9 mouse cellular contexts compared by ENCODE assay signal in the genomic region with DNA sequence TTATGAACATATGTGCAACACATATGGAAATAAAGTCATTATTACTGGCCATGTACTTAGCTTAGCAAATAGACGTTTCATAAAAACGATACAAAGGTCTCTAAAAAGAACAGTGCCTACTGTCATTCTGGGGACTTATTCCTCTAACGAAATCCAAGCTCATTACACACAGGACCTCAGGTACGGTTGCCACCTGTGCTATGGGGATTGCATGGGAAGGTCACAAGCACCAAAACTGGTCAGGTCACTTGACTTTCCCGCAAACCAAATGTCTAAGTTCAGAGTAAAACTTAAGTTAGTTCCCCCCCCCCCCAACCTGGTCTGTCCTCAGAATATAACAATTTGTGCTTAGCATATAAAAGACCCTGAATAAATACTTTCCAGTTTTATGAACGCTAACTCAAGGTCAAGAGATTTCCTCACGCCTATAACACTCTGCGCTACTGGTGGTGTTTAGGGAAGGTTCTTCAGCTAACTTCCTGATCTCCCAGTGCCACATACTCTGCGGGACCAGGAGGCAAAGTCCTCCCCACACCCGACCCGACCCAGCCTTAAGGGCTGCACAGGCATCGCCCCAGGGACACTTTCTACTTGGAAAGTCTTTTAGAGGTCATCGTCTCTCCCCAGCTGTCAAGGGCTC. TPM values are rescaled to one million over a fixed set of nuclear protein-coding genes. Genes with fewer than 3 reads are reported as not detected.
DNase-seq lines count a peak whose midpoint lies in the region; ATAC-seq and TF ChIP-seq lines count a peak whose summit lies in the region.
"Had no signal": no experiment of that assay in that cellular context is flagged by ENCODE, and none has a peak within 500 bp of the region (broad histone marks: within the 10 kb centered on the region; RNA-seq: fewer than 3 reads in every experiment).

No protein-coding gene starts in this region.

- no peak for TF ChIP-seq POLR2A in heart, adult 2 months (IDR thresholded peaks at IDR 0.05; ENCODE audit: insufficient read depth, low read depth, low read length)

- peak overlapping the region; percentile 60 for H3K27ac ChIP-seq in heart, adult 2 months
- no peak overlapping the region for H3K27ac ChIP-seq in ES-E14 (ENCODE audit: insufficient read depth, low read depth, low read length, poor library complexity, severe bottlenecking)
- no peak overlapping the region for H3K27ac ChIP-seq in hindbrain, embryonic 11.5 days (ENCODE audit: low read depth, low read length)

- H3K4me2 ChIP-seq in hindbrain, embryonic 11.5 days (replicated peaks; ENCODE audit: low read depth, low read length), result peak overlapping the region; percentile 81

- no peaks in the 10 kb centered on the region; the same call in 1 of the 2 replicates for H3K79me2 ChIP-seq in heart, adult 2 months (replicated peaks; ENCODE audit: control insufficient read depth, insufficient read depth, low read length)

- no peak for DNase-seq in heart, adult 2 months
- DNase-seq in heart, postnatal 25 days (ENCODE audit: low spot score), result no peak
- peak; percentile 38 for DNase-seq in ES-E14 (ENCODE audit: low read depth, low spot score)
- DNase-seq in hindbrain, embryonic 11.5 days (ENCODE audit: low spot score), result no peak
- no peak for DNase-seq in embryo, embryonic 11 days
- no peak for DNase-seq in adrenal gland, adult 8-10 months
- DNase-seq in right cerebral cortex, adult 18-20 months, result no peak

- no peaks in the 10 kb centered on the region for H3K36me3 ChIP-seq in heart, adult 2 months (ENCODE audit: control insufficient read depth, insufficient read depth, low read length)
- 0 out of 2 replicates have a peak, but pooled peaks cover 3% of the 10 kb centered on the region for H3K36me3 ChIP-seq in ES-E14 (ENCODE audit: control insufficient read depth, insufficient read depth, low read length, poor library complexity, severe bottlenecking)
- H3K36me3 ChIP-seq in hindbrain, embryonic 11.5 days (ENCODE audit: control insufficient read depth, insufficient read depth, low read length), result no peaks in the 10 kb centered on the region
- H3K36me3 ChIP-seq in megakaryocyte, embryonic 14.5 days (replicated peaks; ENCODE audit: low read length), result peaks cover 3% of the 10 kb centered on the region

- TF ChIP-seq EP300 in heart, adult 2 months (IDR thresholded peaks at IDR 0.05; ENCODE audit: insufficient read depth, low read depth, low read length), result no peak

- H3K27me3 ChIP-seq in heart, adult 2 months (ENCODE audit: control insufficient read depth, insufficient read depth, low read length), result no peaks in the 10 kb centered on the region
- no peaks in the 10 kb centered on the region for H3K27me3 ChIP-seq in hindbrain, embryonic 11.5 days (ENCODE audit: control insufficient read depth, insufficient read depth, low read length)
- peaks cover 7% of the 10 kb centered on the region for H3K27me3 ChIP-seq in megakaryocyte, embryonic 14.5 days (replicated peaks)
- H3K27me3 ChIP-seq: Patski had no signal

- no peaks in the 10 kb centered on the region for H3K9me3 ChIP-seq in ES-E14 (ENCODE audit: control insufficient read depth, insufficient read depth, low read depth, low read length)
- H3K9me3 ChIP-seq in hindbrain, embryonic 11.5 days (ENCODE audit: control insufficient read depth, low read length), result no peaks in the 10 kb centered on the region
- no peaks in the 10 kb centered on the region for H3K9me3 ChIP-seq in megakaryocyte, embryonic 14.5 days

- no peak for ATAC-seq in hindbrain, embryonic 11.5 days (ENCODE audit: low FRiP score)

- 21% methylated on average over 13 of the region's 13 CpGs for WGBS in heart, adult 2 months
- 12% methylated on average over 13 of the region's 13 CpGs for WGBS in hindbrain, embryonic 11.5 days

- peak overlapping the region; percentile 24 for H3K9ac ChIP-seq in heart, adult 2 months (ENCODE audit: low read depth, low read length)
- peak overlapping the region; percentile 87 for H3K9ac ChIP-seq in ES-E14 (ENCODE audit: insufficient read depth, low read depth, low read length, poor library complexity, severe bottlenecking)
- H3K9ac ChIP-seq in hindbrain, embryonic 11.5 days (ENCODE audit: low read depth, low read length), result peak overlapping the region; percentile 97

- H3K4me3 ChIP-seq in heart, adult 2 months, result peak overlapping the region; percentile 86
- H3K4me3 ChIP-seq in ES-E14 (ENCODE audit: insufficient read depth in 1 of 2, low read depth in 1 of 2, low read length in 2 of 2, poor library complexity in 1 of 2, severe bottlenecking in 1 of 2), result peak overlapping the region; percentile 80 to 85
- H3K4me3 ChIP-seq in hindbrain, embryonic 11.5 days (ENCODE audit: low read depth, low read length), result peak overlapping the region; percentile 76
- peak overlapping the region; percentile 96 for H3K4me3 ChIP-seq in megakaryocyte, embryonic 14.5 days (replicated peaks)

- in situ Hi-C loops in ES-E14 (cut with MboI; ENCODE audit: low sequenced_read_pairs in 2 of 2, unreplicated experiment in 2 of 2), result no loop called here

- H3K4me1 ChIP-seq in heart, adult 2 months (ENCODE audit: control insufficient read depth, insufficient read depth, low read length), result peaks cover 5% of the 10 kb centered on the region; the same call in 1 of the 2 replicates
- H3K4me1 ChIP-seq in ES-E14 (ENCODE audit: control insufficient read depth in 2 of 2, insufficient read depth in 2 of 2, low read length in 2 of 2, poor library complexity in 1 of 2), result peaks cover 2 to 14% of the 10 kb centered on the region in 2 experiments; a peak in 3 of 4 replicates
- H3K4me1 ChIP-seq in hindbrain, embryonic 11.5 days (replicated peaks; ENCODE audit: control insufficient read depth, insufficient read depth, low read length), result peaks cover 7% of the 10 kb centered on the region
- H3K4me1 ChIP-seq in megakaryocyte, embryonic 14.5 days, result peaks cover 58% of the 10 kb centered on the region

- intact Hi-C loops in heart, adult 2 months (cut with DNase I), result loop anchor here (5.0 kb wide), 2 partner anchors 33 to 258 kb away; no protein-coding TSS in a partner anchor
- intact Hi-C loops in heart, postnatal 25 days (cut with DNase I), result loop anchor here (5.0 kb wide), 1 partner anchor 63 kb away; the partner anchor contains the start of gene Cemip

- no peak for TF ChIP-seq CTCF in heart, adult 2 months (IDR thresholded peaks at IDR 0.05)

TF ChIP-seq in ES-E14, 5 proteins besides CTCF, POLR2A, EP300 and RAD21:
- TF ChIP-seq CHD2 (IDR thresholded peaks at IDR 0.05; ENCODE audit: low read depth, low read length), result no peak
- TF ChIP-seq HCFC1 (IDR thresholded peaks at IDR 0.05; ENCODE audit: borderline replicate concordance, insufficient read depth, low read length), result no peak
- no peak for TF ChIP-seq MAFK (IDR thresholded peaks at IDR 0.05; ENCODE audit: insufficient read depth, low read depth, low read length)
- no peak for TF ChIP-seq ZC3H11A (IDR thresholded peaks at IDR 0.05; ENCODE audit: borderline replicate concordance, low read depth, low read length)
- no peak for TF ChIP-seq ZNF384 (IDR thresholded peaks at IDR 0.05; ENCODE audit: low read depth, low read length)

RNA-seq across cellular contexts. Expression of gene Abhd17c, which starts 1.2 kb away (rescaled TPM):
- total RNA-seq in heart, adult 2 months (2021), result 10 to 100 TPM; 32.7 to 34.8 TPM
- 29.5 and 40.8 TPM in 2 replicates for polyA plus RNA-seq in heart, adult 2 months (2012; rRNA removed)
- total RNA-seq in heart, postnatal 25 days (2021), result 10 to 100 TPM; 32.1 to 32.4 TPM
- 24.8 and 25.8 TPM in 2 replicates for total RNA-seq in ES-E14 (2012; rRNA removed)
- polyA plus RNA-seq in hindbrain, embryonic 11.5 days (2014; fragmentation: Nextera tagmentation; extraction: Ambion mirVana), result 34.9 and 50.5 TPM in 2 replicates
- 8.1 and 16.3 TPM in 2 replicates for polyA plus RNA-seq in megakaryocyte, embryonic 14.5 days (2012; ENCODE audit: insufficient read depth, low replicate concordance)
- 10 to 100 TPM; 26.2 to 32.3 (median 29.8) TPM for total RNA-seq in adrenal gland, adult 8-10 months (2022)

Comparison
In these comparisons a context has a peak if more than half of its experiments do, and no peak if none do; other contexts are left out.
1. H3K9ac ChIP-seq: peak in every context shown above with its lines; median percentile 97 in hindbrain, embryonic 11.5 days; 87 in ES-E14; 24 in heart, adult 2 months.